Mouse (Mus musculus): ENCODE measurements at regions not wholly inside any gene's neighbourhood (a gene's known extent, or its start where the extent isn't known, plus 50 kb on each side); places are given as distances from the start of the nearest gene placed in this dataset.

GRCm38 (mm10) chr9:92882251-92882832 is 340.3 kb downstream of the Plod2 start:
- Histone ChIP-seq H3K27me3 (ENCODE audit: insufficient read depth, poor library complexity, severe bottlenecking) (no peaks in the 10 kb centered on the region), H3K4me1 (replicated peaks) (peaks cover 7% of the 10 kb centered on the region; the same call in 1 of the 2 replicates), H3K9me3 (no peaks in the 10 kb centered on the region), H3K4me3 (no peak overlapping the region), H3K27ac (no peak overlapping the region), H3K36me3 (no peaks in the 10 kb centered on the region)
- 41% methylated on average over 3 of the region's 3 CpGs for WGBS
- DNase-seq (ENCODE audit: low spot score): no peak

DNA sequence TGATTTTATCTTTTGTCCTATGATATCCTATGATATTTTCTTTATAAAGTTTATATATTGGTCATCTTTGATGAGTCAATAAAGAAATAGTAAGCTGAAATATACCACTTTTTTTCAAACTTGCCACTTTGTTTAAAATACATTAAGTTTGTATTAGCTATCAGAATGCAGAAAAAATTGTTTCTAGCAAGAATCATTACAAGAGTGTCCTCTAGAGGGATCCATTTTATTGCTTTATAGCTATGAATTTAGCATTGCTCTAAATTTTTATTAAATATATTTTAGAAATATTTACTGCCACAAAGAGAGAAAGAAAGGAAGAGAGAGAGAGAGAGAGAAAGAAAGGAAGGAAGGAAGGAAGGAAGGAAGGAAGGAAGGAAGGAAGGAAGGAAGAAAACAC is 348.0 kb downstream of the Plod2 start:
- H3K4me1 ChIP-seq (replicated peaks): no peaks in the 10 kb centered on the region

GRCm38 (mm10) chr9:92899733-92900132 is 357.7 kb downstream of the Plod2 start:
- no peaks in the 10 kb centered on the region for H3K9me3 ChIP-seq
- H3K4me3 ChIP-seq: no peak overlapping the region
- WGBS: 83% methylated on average over 4 of the region's 4 CpGs
- no peaks in the 10 kb centered on the region for H3K27me3 ChIP-seq (ENCODE audit: insufficient read depth, poor library complexity, severe bottlenecking)
- no peak for DNase-seq (ENCODE audit: low spot score)
- no peak overlapping the region for H3K27ac ChIP-seq
- no peaks in the 10 kb centered on the region for H3K36me3 ChIP-seq
- H3K4me1 ChIP-seq (replicated peaks): no peaks in the 10 kb centered on the region

More for the DNA sequence above, 348.0 kb downstream of the Plod2 start:
- DNase-seq (ENCODE audit: low spot score): no peak
- H3K27me3 ChIP-seq (ENCODE audit: insufficient read depth, poor library complexity, severe bottlenecking): no peaks in the 10 kb centered on the region
- H3K36me3 ChIP-seq: no peaks in the 10 kb centered on the region
- no peak overlapping the region for H3K27ac ChIP-seq
- H3K4me3 ChIP-seq: no peak overlapping the region
- no peaks in the 10 kb centered on the region for H3K9me3 ChIP-seq

DNA sequence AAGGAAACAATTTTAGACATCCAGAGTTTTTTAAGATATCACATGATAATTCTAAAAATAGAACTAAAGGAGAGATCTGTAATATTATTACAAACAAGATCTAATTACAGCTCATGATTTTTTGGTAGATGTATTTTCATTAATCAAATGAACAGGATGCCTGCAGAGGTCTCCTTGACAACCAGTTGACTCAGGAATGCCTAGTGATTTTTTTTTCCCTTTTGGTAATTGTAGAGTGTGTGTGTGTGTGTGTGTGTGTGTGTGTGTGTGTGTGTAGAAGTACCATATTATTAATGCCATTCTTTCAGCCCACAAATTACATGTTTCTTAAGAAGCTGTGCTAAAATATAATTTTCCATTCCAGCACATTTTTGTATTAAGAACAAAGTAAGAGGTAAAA is 365.1 kb downstream of the Plod2 start:
- H3K36me3 ChIP-seq: no peaks in the 10 kb centered on the region
- H3K9me3 ChIP-seq: no peaks in the 10 kb centered on the region
- no peak for DNase-seq (ENCODE audit: low spot score)
- no peak overlapping the region for H3K4me3 ChIP-seq
- no peaks in the 10 kb centered on the region for H3K27me3 ChIP-seq (ENCODE audit: insufficient read depth, poor library complexity, severe bottlenecking)
- no peaks in the 10 kb centered on the region for H3K4me1 ChIP-seq (replicated peaks)
- H3K27ac ChIP-seq: no peak overlapping the region

- H3K4me3 ChIP-seq: no peak overlapping the region
- WGBS: 84% methylated on average over 1 of the region's 1 CpGs
- no peaks in the 10 kb centered on the region for H3K36me3 ChIP-seq
- H3K4me1 ChIP-seq (replicated peaks): no peaks in the 10 kb centered on the region
- H3K27me3 ChIP-seq (ENCODE audit: insufficient read depth, poor library complexity, severe bottlenecking): no peaks in the 10 kb centered on the region
- no peak for DNase-seq (ENCODE audit: low spot score)
- no peaks in the 10 kb centered on the region for H3K9me3 ChIP-seq
- no peak overlapping the region for H3K27ac ChIP-seq
Observed at GRCm38 (mm10) chr9:92919396-92919795, 377.4 kb downstream of the Plod2 start.

GRCm38 (mm10) chr9:92930231-92930966 is 388.4 kb downstream of the Plod2 start:
- peak; percentile 72 for DNase-seq (ENCODE audit: low spot score)
- no peaks in the 10 kb centered on the region for H3K36me3 ChIP-seq
- H3K27me3 ChIP-seq (ENCODE audit: insufficient read depth, poor library complexity, severe bottlenecking): no peaks in the 10 kb centered on the region
- peak overlapping the region; percentile 31 for H3K4me3 ChIP-seq
- peaks cover 25% of the 10 kb centered on the region for H3K9me3 ChIP-seq
- WGBS: 16% methylated on average over 6 of the region's 6 CpGs
- peak overlapping the region; percentile 78 for H3K27ac ChIP-seq
- H3K4me1 ChIP-seq (replicated peaks): peaks cover 20% of the 10 kb centered on the region

DNA sequence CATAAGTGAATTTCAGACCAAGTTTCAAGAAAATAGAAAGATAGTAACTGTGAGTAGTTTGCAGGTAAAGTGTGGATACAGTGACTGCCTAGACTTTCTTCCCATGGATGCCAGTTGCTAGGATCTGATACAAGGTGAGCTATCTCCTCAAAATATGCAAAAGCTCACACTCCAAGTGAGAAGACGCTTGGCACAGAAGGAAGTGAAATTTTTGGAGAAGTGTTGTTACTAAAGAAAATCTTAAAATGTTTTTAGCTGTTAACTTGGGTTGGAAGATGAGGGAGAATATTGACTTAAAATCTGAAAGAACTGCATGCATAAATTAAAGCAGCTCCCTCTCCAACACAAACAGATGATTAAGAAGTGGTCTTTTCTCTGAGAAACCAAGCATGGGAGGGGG is 395.8 kb downstream of the Plod2 start:
- Histone ChIP-seq H3K9me3 (peaks cover 32% of the 10 kb centered on the region), H3K27ac (no peak overlapping the region), H3K36me3 (no peaks in the 10 kb centered on the region), H3K27me3 (ENCODE audit: insufficient read depth, poor library complexity, severe bottlenecking) (no peaks in the 10 kb centered on the region), H3K4me1 (replicated peaks) (no peaks in the 10 kb centered on the region), H3K4me3 (no peak overlapping the region)
- no peak for DNase-seq (ENCODE audit: low spot score)
- WGBS: 82% methylated on average over 1 of the region's 1 CpGs

DNA sequence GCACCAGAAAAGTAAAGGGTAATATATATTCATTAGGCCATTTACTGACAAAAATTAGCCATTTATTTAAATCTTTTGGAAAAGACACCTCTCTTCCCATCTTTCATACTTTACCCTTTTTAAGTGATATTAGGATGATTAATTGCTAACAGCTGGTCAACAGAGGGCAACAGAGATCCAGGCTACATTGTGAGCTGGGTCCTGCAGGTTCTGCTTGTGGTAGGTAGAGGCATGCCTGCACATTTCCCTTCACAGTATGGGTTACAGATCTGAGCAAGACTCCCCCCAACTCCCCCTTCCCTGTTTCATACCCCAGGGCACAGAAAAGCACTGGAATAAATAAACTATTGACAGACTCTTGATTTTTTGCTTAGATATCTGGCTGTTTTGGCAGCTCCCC is 408.1 kb downstream of the Plod2 start:
- Histone ChIP-seq H3K36me3 (no peaks in the 10 kb centered on the region), H3K4me1 (replicated peaks) (no peaks in the 10 kb centered on the region), H3K9me3 (no peaks in the 10 kb centered on the region), H3K4me3 (no peak overlapping the region), H3K27me3 (ENCODE audit: insufficient read depth, poor library complexity, severe bottlenecking) (no peaks in the 10 kb centered on the region), H3K27ac (no peak overlapping the region)
- no peak for DNase-seq (ENCODE audit: low spot score)

DNA sequence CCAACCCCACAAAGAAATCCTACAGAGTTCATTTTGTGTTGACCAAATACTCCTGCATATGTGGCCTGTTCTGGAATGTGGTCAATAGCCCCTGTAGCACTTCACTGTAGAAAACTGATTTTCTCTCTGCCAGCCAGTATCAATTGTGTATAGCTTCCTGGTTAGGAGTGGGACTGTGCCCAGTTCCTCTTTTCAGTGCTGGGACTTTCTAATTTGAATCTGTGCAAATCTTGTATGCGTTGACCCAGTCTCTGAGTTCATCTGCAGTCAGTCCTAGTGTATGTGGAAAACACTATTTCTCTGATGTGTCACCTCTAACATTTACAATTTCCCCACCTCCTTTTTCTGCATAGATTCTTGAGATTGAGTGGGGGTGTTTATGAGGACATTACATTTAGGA is 421.3 kb downstream of the Plod2 start:
- 90% methylated on average over 1 of the region's 1 CpGs for WGBS

GRCm38 (mm10) chr9:92991759-92992158 is 449.7 kb downstream of the Plod2 start:
- no peak overlapping the region for H3K27ac ChIP-seq

More for the DNA sequence above, 421.3 kb downstream of the Plod2 start:
- no peak for DNase-seq (ENCODE audit: low spot score)
- Histone ChIP-seq H3K27me3 (ENCODE audit: insufficient read depth, poor library complexity, severe bottlenecking) (no peaks in the 10 kb centered on the region), H3K27ac (no peak overlapping the region), H3K4me1 (replicated peaks) (no peaks in the 10 kb centered on the region), H3K4me3 (no peak overlapping the region), H3K36me3 (no peaks in the 10 kb centered on the region), H3K9me3 (no peaks in the 10 kb centered on the region)

DNA sequence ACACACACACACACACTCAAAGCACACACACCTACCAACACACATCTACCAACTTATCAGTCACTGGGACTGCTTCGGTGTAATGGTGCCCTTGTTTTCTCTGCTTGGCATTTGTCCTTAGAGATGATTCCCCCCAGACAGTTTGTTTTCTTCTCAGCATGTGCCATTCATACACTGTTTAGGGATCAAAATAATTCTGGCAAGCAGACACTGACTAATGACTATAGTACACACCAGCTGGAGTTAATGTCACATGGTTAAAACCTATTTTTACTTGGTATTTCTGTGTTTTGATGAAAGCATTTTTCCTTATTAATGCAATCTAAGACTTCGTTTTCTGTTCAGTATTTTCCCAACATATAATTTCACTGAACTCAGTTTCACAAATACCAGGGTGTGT is 454.1 kb downstream of the Plod2 start:
- Histone ChIP-seq H3K27me3 (ENCODE audit: insufficient read depth, poor library complexity, severe bottlenecking) (no peaks in the 10 kb centered on the region), H3K9me3 (peaks cover 3% of the 10 kb centered on the region; the same call in 1 of the 2 replicates), H3K36me3 (no peaks in the 10 kb centered on the region), H3K27ac (no peak overlapping the region), H3K4me1 (replicated peaks) (peaks cover 3% of the 10 kb centered on the region; the same call in 1 of the 2 replicates), H3K4me3 (no peak overlapping the region)
- DNase-seq (ENCODE audit: low spot score): no peak
- 82% methylated on average over 2 of the region's 2 CpGs for WGBS

More at GRCm38 (mm10) chr9:92991759-92992158, 449.7 kb downstream of the Plod2 start:
- H3K36me3 ChIP-seq: no peaks in the 10 kb centered on the region
- H3K27me3 ChIP-seq (ENCODE audit: insufficient read depth, poor library complexity, severe bottlenecking): no peaks in the 10 kb centered on the region
- no peak for DNase-seq (ENCODE audit: low spot score)
- WGBS: 47% methylated on average over 6 of the region's 6 CpGs
- peaks cover 3% of the 10 kb centered on the region; the same call in 1 of the 2 replicates for H3K4me1 ChIP-seq (replicated peaks)
- H3K9me3 ChIP-seq: peaks cover 3% of the 10 kb centered on the region; the same call in 1 of the 2 replicates
- no peak overlapping the region for H3K4me3 ChIP-seq

DNA sequence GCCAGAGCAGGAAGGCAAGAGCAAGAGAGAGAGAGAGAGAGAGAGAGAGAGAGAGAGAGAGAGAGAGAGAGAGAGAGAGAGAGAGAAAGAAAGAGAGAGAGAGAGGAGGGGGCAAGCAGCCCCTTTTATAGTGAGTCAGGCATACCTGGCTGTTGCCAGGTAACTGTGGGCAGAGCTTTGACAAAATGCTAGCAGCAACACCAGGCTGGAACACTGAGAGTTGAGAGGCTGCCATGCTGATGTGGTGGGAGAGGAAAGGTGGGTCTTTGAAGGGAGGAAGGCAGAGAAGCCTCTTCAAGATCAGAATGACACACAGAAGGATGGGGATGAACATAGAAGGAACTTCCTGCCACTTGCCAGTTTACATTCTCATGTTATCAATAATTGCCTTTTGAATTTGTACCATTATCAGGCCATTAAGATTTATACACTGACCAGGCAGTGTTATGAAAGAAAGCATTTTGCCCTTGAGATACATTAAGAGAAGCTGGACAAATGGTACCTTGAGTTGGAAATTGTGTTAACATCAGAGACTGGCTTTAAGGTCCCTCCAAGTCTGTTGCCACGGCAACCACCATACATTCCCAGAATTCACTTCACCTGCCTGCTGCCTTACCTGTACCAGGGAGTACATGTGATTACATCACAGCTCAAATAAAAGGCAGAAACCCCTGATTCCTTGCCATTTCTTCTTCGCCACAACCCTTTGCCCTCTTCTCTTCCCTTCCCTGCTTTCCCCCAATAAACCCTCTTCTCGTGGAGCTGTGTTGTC is 463.3 kb downstream of the Plod2 start:
- WGBS: 87% methylated on average over 3 of the region's 3 CpGs
- H3K27ac ChIP-seq: no peak overlapping the region
- H3K4me1 ChIP-seq (replicated peaks): no peaks in the 10 kb centered on the region
- DNase-seq (ENCODE audit: low spot score): no peak
- H3K27me3 ChIP-seq (ENCODE audit: insufficient read depth, poor library complexity, severe bottlenecking): no peaks in the 10 kb centered on the region
- no peak overlapping the region for H3K4me3 ChIP-seq
- H3K9me3 ChIP-seq: no peaks in the 10 kb centered on the region
- H3K36me3 ChIP-seq: no peaks in the 10 kb centered on the region
